Mouse (Mus musculus) MEL (cell line): ENCODE measurements around the gene BC025920. TPM values are rescaled to one million over a fixed set of nuclear protein-coding genes. Genes with fewer than 3 reads are reported as not detected.

Experiments used
- DNase-seq: peaks from one replicate; pipeline ENCODE4 v3.0.0; 2011; ENCODE audit warnings: low read depth, low spot score
- H3K27ac ChIP-seq: 2 replicates; pipeline ENCODE4 v1.5.1; 2012; ENCODE audit warnings: low read depth, mild to moderate bottlenecking, control low read depth, low read length, moderate library complexity; ENCODE audit not compliant: control insufficient read depth
- H3K27me3 ChIP-seq, 2 experiments: fragments of 150-350 bp in 1 of 2; sonication (generic) in 1 of 2; 2 replicates each; pipeline ENCODE4 v1.6.1; 2012; ENCODE audit warnings: low read length in 2 of 2, mild to moderate bottlenecking in 2 of 2, improper control_type of control experiment in 1 of 2, moderate library complexity in 1 of 2; ENCODE audit not compliant: insufficient read depth in 2 of 2, control insufficient read depth in 1 of 2
- H3K36me3 ChIP-seq, 2 experiments: 2 replicates each; pipeline ENCODE4 v1.6.1; 2012 to 2014; ENCODE audit warnings: low read length in 2 of 2, improper control_type of control experiment in 1 of 2, inconsistent platforms in 1 of 2, mild to moderate bottlenecking in 1 of 2; ENCODE audit not compliant: insufficient read depth in 2 of 2, control insufficient read depth in 1 of 2
- H3K4me1 ChIP-seq, 2 experiments: fragments of 150-350 bp in 1 of 2; sonication (generic) in 1 of 2; 2 replicates each; pipeline ENCODE4 v1.6.1; 2012; ENCODE audit warnings: low read length in 2 of 2, improper control_type of control experiment in 1 of 2, mild to moderate bottlenecking in 1 of 2; ENCODE audit not compliant: insufficient read depth in 2 of 2, control insufficient read depth in 1 of 2
- H3K4me3 ChIP-seq, 2 experiments: fragments of 150-350 bp in 1 of 2; sonication (generic) in 1 of 2; 2 replicates each; pipeline ENCODE4 v1.5.1; 2012; ENCODE audit warnings: low read depth in 2 of 2, low read length in 2 of 2, mild to moderate bottlenecking in 2 of 2, moderate library complexity in 2 of 2, control low read depth in 1 of 2, improper control_type of control experiment in 1 of 2; ENCODE audit not compliant: control insufficient read depth in 1 of 2, insufficient read depth in 1 of 2
- H3K79me2 ChIP-seq: 2 replicates; pipeline ENCODE4 v1.6.1; 2012; ENCODE audit warnings: mild to moderate bottlenecking, low read length, moderate library complexity; ENCODE audit not compliant: control insufficient read depth, poor library complexity, insufficient read depth
- H3K9ac ChIP-seq: 2 replicates; pipeline ENCODE4 v1.6.1; 2012; ENCODE audit warnings: low read depth, mild to moderate bottlenecking, control low read depth, low read length, moderate library complexity; ENCODE audit not compliant: control insufficient read depth, poor library complexity, severe bottlenecking
- H3K9me3 ChIP-seq: fragments of 150-350 bp; sonication (generic); replicated peaks from 2 replicates; pipeline ENCODE4 v1.6.1; 2012; ENCODE audit warnings: mild to moderate bottlenecking, low read length, improper control_type of control experiment, moderate library complexity; ENCODE audit not compliant: insufficient read depth
- CHD2 ChIP-seq: IDR thresholded peaks from 2 replicates; pipeline ENCODE4 v1.6.1; 2011; ENCODE audit warnings: low read length, improper control_type of control experiment
- CTCF ChIP-seq, 3 experiments: IDR thresholded peaks in 2 of 3; conservative IDR thresholded peaks in 1 of 3; 2 replicates each; pipeline ENCODE4 v1.5.1; 2011 to 2012; ENCODE audit warnings: low read length in 3 of 3, low read depth in 2 of 3, mild to moderate bottlenecking in 2 of 3, improper control_type of control experiment in 1 of 3, inconsistent platforms in 1 of 3, mixed read lengths in 1 of 3, moderate library complexity in 1 of 3; ENCODE audit not compliant: control insufficient read depth in 1 of 3, insufficient read depth in 1 of 3, poor library complexity in 1 of 3, severe bottlenecking in 1 of 3
- E2F4 ChIP-seq: IDR thresholded peaks from 2 replicates; pipeline ENCODE4 v1.6.1; 2011; ENCODE audit warnings: low read depth, low read length, improper control_type of control experiment, borderline replicate concordance
- ELF1 ChIP-seq: IDR thresholded peaks from 2 replicates; pipeline ENCODE4 v1.6.1; 2014; ENCODE audit warnings: low read depth, mild to moderate bottlenecking, inconsistent platforms, low read length, improper control_type of control experiment, moderate library complexity
- GABPA ChIP-seq: IDR thresholded peaks from 2 replicates; pipeline ENCODE4 v1.6.1; 2012; ENCODE audit warnings: low read depth, mild to moderate bottlenecking, inconsistent platforms, low read length, improper control_type of control experiment, moderate library complexity
- HCFC1 ChIP-seq: IDR thresholded peaks from 2 replicates; pipeline ENCODE4 v1.6.1; 2012; ENCODE audit warnings: low read depth, mild to moderate bottlenecking, inconsistent platforms, low read length, improper control_type of control experiment, moderate library complexity
- KAT2A ChIP-seq: conservative IDR thresholded peaks from 2 replicates; pipeline ENCODE4 v1.6.1; 2012; ENCODE audit warnings: low read depth, low read length, improper control_type of control experiment, inconsistent platforms
- MAFK ChIP-seq: IDR thresholded peaks from 2 replicates; pipeline ENCODE4 v1.6.1; 2011; ENCODE audit warnings: low read depth, mild to moderate bottlenecking, low read length, improper control_type of control experiment, borderline replicate concordance
- MAZ ChIP-seq: IDR thresholded peaks from 2 replicates; pipeline ENCODE4 v1.6.1; 2012; ENCODE audit warnings: low read depth, mild to moderate bottlenecking, inconsistent platforms, low read length, improper control_type of control experiment
- MEF2A ChIP-seq: IDR thresholded peaks from 2 replicates; pipeline ENCODE4 v1.6.1; 2014; ENCODE audit warnings: low read depth, mild to moderate bottlenecking, inconsistent platforms, low read length, improper control_type of control experiment; ENCODE audit not compliant: poor library complexity, insufficient replicate concordance, severe bottlenecking; ENCODE audit errors: extremely low read depth
- MXI1 ChIP-seq: IDR thresholded peaks from 2 replicates; pipeline ENCODE4 v1.6.1; 2011; ENCODE audit warnings: mild to moderate bottlenecking, low read depth, low read length, improper control_type of control experiment
- MYC ChIP-seq: IDR thresholded peaks from 2 replicates; pipeline ENCODE4 v1.6.1; 2011; ENCODE audit warnings: low read depth, mild to moderate bottlenecking, low read length, improper control_type of control experiment, moderate library complexity
- NELFE ChIP-seq: IDR thresholded peaks from 2 replicates; pipeline ENCODE4 v1.6.1; 2011; ENCODE audit warnings: low read depth, low read length, improper control_type of control experiment
- NRF1 ChIP-seq: IDR thresholded peaks from 2 replicates; pipeline ENCODE4 v1.6.1; 2014; ENCODE audit warnings: low read depth, mild to moderate bottlenecking, inconsistent platforms, low read length, improper control_type of control experiment, moderate library complexity; ENCODE audit not compliant: poor library complexity, insufficient read depth, severe bottlenecking
- POLR2A ChIP-seq, 2 experiments: IDR thresholded peaks; 2 replicates each; pipeline ENCODE4 v1.6.1; 2011 to 2012; ENCODE audit warnings: low read length in 2 of 2, mild to moderate bottlenecking in 2 of 2, control low read depth in 1 of 2, improper control_type of control experiment in 1 of 2, low read depth in 1 of 2, moderate library complexity in 1 of 2; ENCODE audit not compliant: control insufficient read depth in 1 of 2, insufficient read depth in 1 of 2, poor library complexity in 1 of 2
- POLR2AphosphoS2 ChIP-seq: IDR thresholded peaks from 2 replicates; pipeline ENCODE4 v1.6.1; 2011; ENCODE audit warnings: low read length, improper control_type of control experiment
- RCOR1 ChIP-seq: IDR thresholded peaks from 2 replicates; pipeline ENCODE4 v1.6.1; 2012; ENCODE audit warnings: low read depth, mild to moderate bottlenecking, inconsistent platforms, low read length, improper control_type of control experiment
- SMC3 ChIP-seq: IDR thresholded peaks from 2 replicates; pipeline ENCODE4 v1.6.1; 2011; ENCODE audit warnings: low read depth, low read length, improper control_type of control experiment
- TAL1 ChIP-seq: IDR thresholded peaks from 2 replicates; pipeline ENCODE4 v1.6.1; 2012; ENCODE audit warnings: mild to moderate bottlenecking, inconsistent platforms, low read length, moderate library complexity, mixed read lengths
- TBP ChIP-seq: IDR thresholded peaks from 2 replicates; pipeline ENCODE4 v1.8.0; 2011; ENCODE audit warnings: low read depth, low read length, improper control_type of control experiment
- TCF12 ChIP-seq: IDR thresholded peaks from 2 replicates; pipeline ENCODE4 v1.6.1; 2014; ENCODE audit warnings: low read depth, mild to moderate bottlenecking, inconsistent platforms, low read length, improper control_type of control experiment, moderate library complexity
- UBTF ChIP-seq: IDR thresholded peaks from 2 replicates; pipeline ENCODE4 v1.6.1; 2012; ENCODE audit warnings: low read depth, mild to moderate bottlenecking, inconsistent platforms, low read length, improper control_type of control experiment, moderate library complexity, borderline replicate concordance; ENCODE audit not compliant: insufficient read depth
- USF1 ChIP-seq: IDR thresholded peaks from 2 replicates; pipeline ENCODE4 v1.6.1; 2014; ENCODE audit warnings: low read depth, mild to moderate bottlenecking, inconsistent platforms, low read length, improper control_type of control experiment, moderate library complexity
- ZC3H11A ChIP-seq: IDR thresholded peaks from 2 replicates; pipeline ENCODE4 v1.6.1; 2012; ENCODE audit warnings: low read depth, mild to moderate bottlenecking, inconsistent platforms, low read length, improper control_type of control experiment
- ZKSCAN1 ChIP-seq: IDR thresholded peaks from 2 replicates; pipeline ENCODE4 v1.6.1; 2012; ENCODE audit warnings: low read depth, mild to moderate bottlenecking, inconsistent platforms, low read length, improper control_type of control experiment, moderate library complexity
- ZNF384 ChIP-seq: IDR thresholded peaks from 2 replicates; pipeline ENCODE4 v1.6.1; 2012; ENCODE audit warnings: low read depth, mild to moderate bottlenecking, inconsistent platforms, low read length, improper control_type of control experiment
- polyA plus RNA-seq, 2 experiments: library from polyadenylated mRNA; stranded (reverse) in 1 of 2; unstranded in 1 of 2; fragments of >175 nt in 1 of 2; fragments of >200 nt in 1 of 2; gene quantifications; 2 replicates each; pipeline versions ENCODE4 v1.2.1 to v1.2.4; 2012; ENCODE audit warnings: low replicate concordance in 2 of 2, low read depth in 1 of 2; ENCODE audit not compliant: insufficient read length in 2 of 2, insufficient read depth in 1 of 2, missing spikeins in 1 of 2
- total RNA-seq: library from RNA; depleted of rRNA; stranded (reverse); fragments of 300-350 nt; gene quantifications from 2 replicates; pipeline ENCODE4 v1.2.3, GENCODE M21; 2012

BC025920 gene
- total and polyA plus RNA-seq, 3 experiments = 1.1 to 1.7 TPM; not detected in 1

DNA sequence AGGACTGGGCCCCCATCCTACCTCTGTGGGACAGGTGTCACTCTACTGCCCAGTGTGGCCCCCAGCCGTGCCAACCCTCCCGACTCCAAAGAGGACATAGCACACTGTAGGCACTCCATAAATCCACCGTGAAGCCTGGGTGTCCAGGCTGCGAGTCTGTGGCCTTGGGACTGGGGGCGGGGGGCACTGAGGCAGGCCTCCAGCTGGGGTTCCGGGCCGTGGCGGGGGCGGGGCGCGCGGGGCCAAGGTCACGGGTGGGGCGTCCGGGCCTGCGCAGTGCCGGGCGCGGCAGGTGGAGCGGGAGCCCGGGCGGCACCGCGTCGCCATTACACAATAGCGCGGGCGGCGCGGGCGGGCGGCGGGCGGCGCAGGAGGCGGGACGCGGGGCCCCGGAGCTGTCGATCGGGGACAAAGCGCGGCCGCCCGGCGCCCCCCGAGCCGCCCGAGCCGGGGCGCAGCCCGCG, 46.9 kb upstream of the BC025920 start, which contains the start of gene Aes:
TSS of gene Aes (plus strand) at position 326 of the 464 bp plus-strand sequence.
- Histone ChIP-seq H3K27me3 (no peaks in the 10 kb centered on the region), H3K4me1 (peaks cover 0 to 11% of the 10 kb centered on the region in 2 experiments; a peak in 3 of 4 replicates), H3K4me3 (peak within 1 kb of the TSS; percentile 95), H3K36me3 (peaks cover 2 to 11% of the 10 kb centered on the region in 2 experiments; a peak in 2 of 4 replicates), H3K9ac (peak within 1 kb of the TSS; percentile 82), H3K79me2 (peaks cover 27% of the 10 kb centered on the region), H3K9me3 (no peaks in the 10 kb centered on the region), H3K27ac (peak within 1 kb of the TSS; percentile 62)
- peak; percentile 66 for TF ChIP-seq NRF1
- 0 out of 2 replicates have a peak, but pooled peaks have one; percentile 24 for TF ChIP-seq HCFC1
- TF ChIP-seq E2F4 = no peak
- peak; percentile 21 for TF ChIP-seq NELFE
- 0 out of 2 replicates have a peak, but pooled peaks have one; percentile 19 for TF ChIP-seq TCF12
- no peak for TF ChIP-seq ZKSCAN1
- no peak; the same call in 1 of the 2 replicates for TF ChIP-seq USF1
- TF ChIP-seq MAZ = peak; percentile 19; the same call in 1 of the 2 replicates
- DNase-seq = peak; percentile 48

- Histone ChIP-seq H3K27me3 (no peaks in the 10 kb centered on the region), H3K9me3 (no peaks in the 10 kb centered on the region), H3K79me2 (peaks cover 27% of the 10 kb centered on the region), H3K4me3 (peak overlapping the region; percentile 85 to 95), H3K27ac (peak overlapping the region; percentile 62), H3K36me3 (peaks cover 2 to 11% of the 10 kb centered on the region in 2 experiments; a peak in 2 of 4 replicates), H3K9ac (peak overlapping the region; percentile 82), H3K4me1 (peaks cover 0 to 11% of the 10 kb centered on the region in 2 experiments; a peak in 3 of 4 replicates)
- peak; percentile 74 for DNase-seq
- TF ChIP-seq POLR2AphosphoS2 (no peak), MXI1 (no peak; the same call in 1 of the 2 replicates), MAFK (no peak), TAL1 (no peak), MEF2A (no peak), ZNF384 (no peak), TBP (0 out of 2 replicates have a peak, but pooled peaks have one; percentile 20), RCOR1 (no peak), GABPA (no peak), USF1 (no peak), ZC3H11A (no peak), TCF12 (0 out of 2 replicates have a peak, but pooled peaks have one; percentile 11), ZKSCAN1 (no peak), KAT2A (no peak), E2F4 (no peak), MAZ (peak; percentile 11; the same call in 1 of the 2 replicates), HCFC1 (peak; percentile 35), NELFE (no peak; the same call in none of the 2 replicates), SMC3 (no peak), CHD2 (no peak), UBTF (peak; percentile 49; the same call in 1 of the 2 replicates), MYC (no peak), CTCF (IDR thresholded peaks at IDR 0.05 in 2 of 3, conservative IDR thresholded peaks at IDR 0.05 in 1 of 3; ENCODE audit: control insufficient read depth in 1 of 3, insufficient read depth in 1 of 3, low read depth in 2 of 3, low read length in 3 of 3, poor library complexity in 1 of 3, severe bottlenecking in 1 of 3) (no peak), ELF1 (no peak), POLR2A (IDR thresholded peaks at IDR 0.05; ENCODE audit: control insufficient read depth in 1 of 2, insufficient read depth in 1 of 2, low read depth in 1 of 2, low read length in 2 of 2, poor library complexity in 1 of 2) (no peak; a peak in 1 of 4 replicates)
Observed at GRCm38 (mm10) chr10:81559627-81560539, 46.2 kb upstream of the BC025920 start.
